Mouse (Mus musculus): Measurements from ENCODE around the gene Astn2. TPM values are rescaled to one million over a fixed set of nuclear protein-coding genes. Genes with fewer than 3 reads are reported as not detected.

Astn2 gene
- polyA plus RNA-seq, 1 experiment from 2014 or later, result 0.24 TPM

GRCm38 (mm10) chr4:65620125-65620524 lies 784.3 kb downstream of the Astn2 start:
- H3K36me3 ChIP-seq (ENCODE audit: insufficient read depth, low read length), result peaks cover 15% of the 10 kb centered on the region
- no peaks in the 10 kb centered on the region for H3K9me3 ChIP-seq (replicated peaks; ENCODE audit: low read length)
- DNase-seq (ENCODE audit: low spot score) (no peak), ATAC-seq (replicated peaks; ENCODE audit: low FRiP score, low read depth) (no peak)
- no peaks in the 10 kb centered on the region for H3K27me3 ChIP-seq (ENCODE audit: insufficient read depth, low read length)
- 76% methylated on average over 3 of the region's 3 CpGs for WGBS
- H3K4me2 ChIP-seq (ENCODE audit: low read length), result no peak overlapping the region
- H3K9ac ChIP-seq (ENCODE audit: low read depth, low read length), result no peak overlapping the region
- no peak for TF ChIP-seq CTCF (IDR thresholded peaks at IDR 0.05; ENCODE audit: low read depth)
- no peak overlapping the region for H3K4me3 ChIP-seq (replicated peaks; ENCODE audit: low read depth, low read length)
- H3K4me1 ChIP-seq (replicated peaks; ENCODE audit: insufficient read depth, low read length), result no peaks in the 10 kb centered on the region
- no peak overlapping the region for H3K27ac ChIP-seq

- no peak for DNase-seq (ENCODE audit: low spot score)
- TF ChIP-seq CTCF (IDR thresholded peaks at IDR 0.05; ENCODE audit: low read depth), result no peak
- Histone ChIP-seq H3K27ac (no peak overlapping the region), H3K9me3 (replicated peaks; ENCODE audit: low read length) (no peaks in the 10 kb centered on the region), H3K4me1 (replicated peaks; ENCODE audit: insufficient read depth, low read length) (no peaks in the 10 kb centered on the region), H3K4me3 (replicated peaks; ENCODE audit: low read depth, low read length) (no peak overlapping the region), H3K4me2 (ENCODE audit: low read length) (no peak overlapping the region), H3K9ac (ENCODE audit: low read depth, low read length) (no peak overlapping the region), H3K27me3 (ENCODE audit: insufficient read depth, low read length) (no peaks in the 10 kb centered on the region), H3K36me3 (ENCODE audit: insufficient read depth, low read length) (peaks cover 38% of the 10 kb centered on the region)
- no peak for ATAC-seq (replicated peaks; ENCODE audit: low FRiP score, low read depth)
- 96% methylated on average over 14 of the region's 14 CpGs for whole genome bisulfite sequencing
These were observed 791.3 kb downstream of the Astn2 start for GRCm38 (mm10) chr4:65613135-65613534.

- Histone ChIP-seq H3K4me3 (replicated peaks; ENCODE audit: low read depth, low read length) (no peak overlapping the region), H3K4me2 (ENCODE audit: low read length) (no peak overlapping the region), H3K9ac (ENCODE audit: low read depth, low read length) (no peak overlapping the region), H3K36me3 (ENCODE audit: insufficient read depth, low read length) (peaks cover 31% of the 10 kb centered on the region), H3K4me1 (replicated peaks; ENCODE audit: insufficient read depth, low read length) (peaks cover 10% of the 10 kb centered on the region), H3K27ac (no peak overlapping the region), H3K27me3 (ENCODE audit: insufficient read depth, low read length) (no peaks in the 10 kb centered on the region), H3K9me3 (replicated peaks; ENCODE audit: low read length) (no peaks in the 10 kb centered on the region)
- DNase-seq (ENCODE audit: low spot score) (no peak), ATAC-seq (replicated peaks; ENCODE audit: low FRiP score, low read depth) (no peak)
- WGBS, result 73% methylated on average over 6 of the region's 6 CpGs
- TF ChIP-seq CTCF (IDR thresholded peaks at IDR 0.05; ENCODE audit: low read depth), result no peak
These were observed 793.5 kb downstream of the Astn2 start for GRCm38 (mm10) chr4:65610896-65611295.

- no peak for ATAC-seq (replicated peaks; ENCODE audit: low FRiP score, low read depth)
- H3K4me1 ChIP-seq (replicated peaks; ENCODE audit: insufficient read depth, low read length), result peaks cover 10% of the 10 kb centered on the region
- DNase-seq (ENCODE audit: low spot score), result no peak
- no peak overlapping the region for H3K4me3 ChIP-seq (replicated peaks; ENCODE audit: low read depth, low read length)
- H3K9me3 ChIP-seq (replicated peaks; ENCODE audit: low read length), result no peaks in the 10 kb centered on the region
- H3K9ac ChIP-seq (ENCODE audit: low read depth, low read length), result no peak overlapping the region
- no peak overlapping the region for H3K4me2 ChIP-seq (ENCODE audit: low read length)
- H3K27me3 ChIP-seq (ENCODE audit: insufficient read depth, low read length), result no peaks in the 10 kb centered on the region
- no peak for TF ChIP-seq CTCF (IDR thresholded peaks at IDR 0.05; ENCODE audit: low read depth)
- no peak overlapping the region for H3K27ac ChIP-seq
- H3K36me3 ChIP-seq (ENCODE audit: insufficient read depth, low read length), result peaks cover 25% of the 10 kb centered on the region
- 84% methylated on average over 5 of the region's 5 CpGs for WGBS
These were observed 794.1 kb downstream of the Astn2 start for GRCm38 (mm10) chr4:65610329-65610728.

- WGBS, result 92% methylated on average over 4 of the region's 4 CpGs
- Histone ChIP-seq H3K27ac (no peak overlapping the region), H3K36me3 (ENCODE audit: insufficient read depth, low read length) (peaks cover 3% of the 10 kb centered on the region)
These were observed 796.3 kb downstream of the Astn2 start for GRCm38 (mm10) chr4:65608112-65608511.

GRCm38 (mm10) chr4:65607184-65607631 lies 797.2 kb downstream of the Astn2 start:
- H3K36me3 ChIP-seq (ENCODE audit: insufficient read depth, low read length), result no peaks in the 10 kb centered on the region
- H3K27me3 ChIP-seq (ENCODE audit: insufficient read depth, low read length), result no peaks in the 10 kb centered on the region
- ATAC-seq (replicated peaks; ENCODE audit: low FRiP score, low read depth) (no peak), DNase-seq (ENCODE audit: low spot score) (no peak)
- H3K4me2 ChIP-seq (ENCODE audit: low read length), result no peak overlapping the region
- H3K4me3 ChIP-seq (replicated peaks; ENCODE audit: low read depth, low read length), result no peak overlapping the region
- H3K27ac ChIP-seq, result no peak overlapping the region
- peaks cover 10% of the 10 kb centered on the region for H3K4me1 ChIP-seq (replicated peaks; ENCODE audit: insufficient read depth, low read length)
- 84% methylated on average over 10 of the region's 10 CpGs for WGBS
- no peak for TF ChIP-seq CTCF (IDR thresholded peaks at IDR 0.05; ENCODE audit: low read depth)
- H3K9ac ChIP-seq (ENCODE audit: low read depth, low read length), result no peak overlapping the region
- H3K9me3 ChIP-seq (replicated peaks; ENCODE audit: low read length), result no peaks in the 10 kb centered on the region

More at GRCm38 (mm10) chr4:65608112-65608511, 796.3 kb downstream of the Astn2 start:
- Histone ChIP-seq H3K4me1 (replicated peaks; ENCODE audit: insufficient read depth, low read length) (peaks cover 10% of the 10 kb centered on the region), H3K4me2 (ENCODE audit: low read length) (no peak overlapping the region), H3K4me3 (replicated peaks; ENCODE audit: low read depth, low read length) (no peak overlapping the region), H3K9me3 (replicated peaks; ENCODE audit: low read length) (no peaks in the 10 kb centered on the region), H3K9ac (ENCODE audit: low read depth, low read length) (no peak overlapping the region), H3K27me3 (ENCODE audit: insufficient read depth, low read length) (no peaks in the 10 kb centered on the region)
- DNase-seq (ENCODE audit: low spot score), result no peak
- no peak for TF ChIP-seq CTCF (IDR thresholded peaks at IDR 0.05; ENCODE audit: low read depth)
- ATAC-seq (replicated peaks; ENCODE audit: low FRiP score, low read depth), result no peak

- Histone ChIP-seq H3K36me3 (ENCODE audit: insufficient read depth, low read length) (no peaks in the 10 kb centered on the region), H3K4me2 (ENCODE audit: low read length) (peak overlapping the region; percentile 81), H3K9me3 (replicated peaks; ENCODE audit: low read length) (no peaks in the 10 kb centered on the region), H3K9ac (ENCODE audit: low read depth, low read length) (peak overlapping the region; percentile 69), H3K27ac (no peak overlapping the region), H3K27me3 (ENCODE audit: insufficient read depth, low read length) (no peaks in the 10 kb centered on the region), H3K4me1 (replicated peaks; ENCODE audit: insufficient read depth, low read length) (peaks cover 10% of the 10 kb centered on the region), H3K4me3 (replicated peaks; ENCODE audit: low read depth, low read length) (peak overlapping the region; percentile 74)
- DNase-seq (ENCODE audit: low spot score) (no peak), ATAC-seq (replicated peaks; ENCODE audit: low FRiP score, low read depth) (peak; percentile 79)
- under 1% methylated on average over 21 of the region's 21 CpGs for WGBS
- no peak for TF ChIP-seq CTCF (IDR thresholded peaks at IDR 0.05; ENCODE audit: low read depth)
These were observed 799.2 kb downstream of the Astn2 start for GRCm38 (mm10) chr4:65605151-65605702.

Data from kidney, postnatal 0 days (tissue).